Mouse (Mus musculus) regulatory T cell (primary cell): ENCODE data around the gene Vmn2r24.
"Not testable (repeated sequence)": the region's sequence is repeated elsewhere in the genome, so short reads cannot be mapped to it uniquely, and the experiment has no call there.

Experiments
- in situ Hi-C: fragments of 300-600 bp; cut with MboI, MseI; formaldehyde crosslinking; loops from one replicate; pipeline ENCODE4 v1.15.1; 2025; ENCODE audit warnings: high pct_unique_total_duplicates

Vmn2r24 gene

GRCm38 (mm10) chr6:123778579-123778978 lies at the start of gene Vmn2r24:
Gene Vmn2r24, plus strand, starts transcription at chr6:123778879.
- in situ Hi-C loops = no loop called here

- in situ Hi-C loops = no loop called here
Measured at GRCm38 (mm10) chr6:123770031-123770430, 8.6 kb upstream of the Vmn2r24 start.

GRCm38 (mm10) chr6:123784857-123785256 lies 6.2 kb downstream of the Vmn2r24 start:
- in situ Hi-C loops = loop anchor here (10.0 kb wide), 1 partner anchor 1120 kb away; no protein-coding TSS in a partner anchor

GRCm38 (mm10) chr6:123793746-123794145 lies 15.1 kb downstream of the Vmn2r24 start:
- in situ Hi-C loops = no loop called here

GRCm38 (mm10) chr6:123810291-123810690 lies 31.6 kb downstream of the Vmn2r24 start:
- in situ Hi-C loops = not testable (repeated sequence)

- in situ Hi-C loops = loop anchor here (5.0 kb wide), 1 partner anchor 232 kb away; no protein-coding TSS in a partner anchor
Measured at GRCm38 (mm10) chr6:123819951-123820350, 41.3 kb downstream of the Vmn2r24 start.

- in situ Hi-C loops = not testable (repeated sequence)
Measured at GRCm38 (mm10) chr6:123853363-123853762, 74.7 kb downstream of the Vmn2r24 start, which contains the start of gene Vmn2r25. Gene Vmn2r25, minus strand, starts transcription at chr6:123853463.
